Mouse (Mus musculus) 3T3-L1 (cell line): ENCODE results near the gene Slc39a1.

Experiments used
- DNase-seq: peaks from one replicate; pipeline ENCODE4 v3.0.0-alpha.2; 2015; ENCODE audit warnings: low read depth, low spot score

Gene Slc39a1

DNA sequence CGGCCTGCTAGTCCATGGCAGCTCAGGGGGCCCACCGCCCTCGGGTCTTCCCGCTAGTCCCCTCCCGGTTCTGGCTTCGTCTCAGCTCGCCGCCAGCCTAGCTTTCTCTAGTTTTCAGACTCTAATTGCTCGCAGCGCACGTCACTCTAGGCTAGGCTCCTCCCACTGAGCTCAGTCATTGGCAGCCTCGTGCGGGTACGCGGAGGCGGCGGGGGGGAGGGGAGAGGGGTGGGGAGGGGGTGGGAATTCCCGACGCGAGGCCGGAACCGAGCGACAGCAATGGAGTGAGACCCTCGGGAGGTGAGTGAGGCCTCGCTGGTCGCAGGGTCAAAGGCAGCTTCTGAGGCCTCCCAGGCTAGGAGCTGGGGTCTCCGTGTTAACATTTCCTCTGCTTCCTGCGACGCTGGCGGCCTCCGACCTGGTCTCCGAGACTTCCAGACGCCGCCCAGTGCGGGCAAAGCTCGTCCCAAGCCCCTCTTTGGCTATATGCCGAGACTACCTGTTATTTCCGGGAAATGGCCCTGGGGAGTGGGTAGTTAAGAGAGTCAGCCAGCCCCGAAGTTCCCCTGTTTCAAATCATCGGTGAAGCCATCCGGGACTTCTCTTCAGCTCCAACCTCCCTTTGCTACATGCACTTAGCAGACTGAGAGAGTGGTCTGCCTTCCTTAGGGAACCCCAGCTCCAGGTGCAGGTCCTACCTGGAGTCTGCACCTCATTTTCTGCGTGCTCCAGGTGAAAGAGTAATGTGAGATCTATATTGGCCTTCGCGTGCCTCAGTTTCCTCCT is at the start of gene Slc39a1:
Gene Slc39a1 (plus strand): TSS at position 213 of the 786 bp plus-strand sequence.
- DNase-seq = peak; percentile 95

DNA sequence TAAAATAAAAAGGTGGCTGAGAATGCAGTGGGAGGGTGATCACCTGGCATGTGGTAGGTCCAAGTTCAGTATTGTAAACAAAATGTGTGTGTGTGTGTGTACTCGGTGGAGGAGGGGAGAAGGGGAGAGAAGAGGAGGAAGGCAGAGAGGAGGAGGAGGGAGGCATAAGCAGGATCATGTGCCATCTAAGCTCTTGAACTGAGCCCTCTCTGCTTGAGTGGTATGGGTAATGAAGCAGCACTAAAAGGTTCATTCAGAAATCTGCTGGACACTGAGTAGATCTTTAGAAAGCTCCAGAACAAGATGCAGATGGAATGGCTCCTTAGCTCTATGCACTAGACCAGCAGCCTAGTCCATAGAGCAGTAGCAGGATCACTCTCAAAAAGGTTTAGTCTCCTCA is 45.1 kb upstream of the Slc39a1 start:
- no peak for DNase-seq

DNA sequence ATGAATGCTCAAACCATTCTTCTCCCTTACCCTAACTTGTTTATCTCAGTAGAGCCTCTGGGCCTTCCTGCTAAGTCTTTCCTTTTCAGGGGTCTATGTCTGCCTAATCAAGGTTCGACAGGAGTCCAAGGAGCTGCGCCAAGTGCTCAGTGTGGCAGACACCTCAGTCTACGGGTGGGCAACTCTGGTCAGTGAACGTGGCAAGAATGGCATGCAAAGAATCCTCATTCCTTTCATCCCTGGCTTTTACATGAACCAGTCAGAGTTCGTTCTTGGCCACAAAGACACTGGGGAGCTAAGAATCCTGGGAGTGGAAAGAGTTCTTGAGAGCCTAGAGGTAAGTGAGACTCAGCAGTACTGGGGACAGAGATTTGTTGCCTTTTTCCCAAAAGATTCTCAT is 44.4 kb upstream of the Slc39a1 start:
- no peak for DNase-seq

DNA sequence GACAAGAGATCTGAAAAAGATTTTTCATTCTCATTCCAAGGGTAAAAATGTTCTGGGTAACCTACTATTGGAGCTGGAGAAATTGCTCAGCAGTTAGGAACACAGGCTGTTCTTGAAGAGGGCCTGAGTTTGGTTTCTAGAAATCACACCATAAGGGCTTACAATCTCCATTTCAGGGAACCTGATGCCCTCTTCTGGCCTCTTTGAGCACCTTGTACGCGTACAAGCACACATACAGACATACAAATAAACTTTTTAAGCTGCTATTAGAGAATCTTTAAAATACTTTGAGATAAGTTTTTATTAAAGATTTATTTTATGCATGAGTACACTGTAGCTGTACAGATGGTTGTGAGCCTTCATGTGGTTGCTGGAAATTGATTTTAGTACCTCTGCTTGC is 43.4 kb upstream of the Slc39a1 start:
- no peak for DNase-seq

DNA sequence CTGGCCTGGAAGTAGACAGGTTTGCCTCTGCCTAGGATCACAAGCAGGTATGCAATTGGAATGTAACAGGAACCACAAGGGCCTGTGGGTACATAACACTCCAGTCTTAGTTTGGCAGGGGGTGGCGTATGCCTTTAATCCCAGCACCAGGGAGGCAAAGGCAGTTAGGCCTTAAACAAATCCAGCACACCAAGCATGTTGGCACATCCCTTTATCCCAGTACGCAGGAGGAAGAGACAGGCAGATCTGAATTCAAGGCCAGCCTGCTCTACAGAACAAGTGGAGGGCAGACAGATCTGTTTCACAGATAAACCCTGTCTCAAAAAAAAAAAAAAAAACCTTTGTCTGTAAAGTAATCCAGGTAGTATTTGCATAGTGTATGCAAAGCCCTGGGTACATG is 39.3 kb upstream of the Slc39a1 start:
- DNase-seq = no peak

DNA sequence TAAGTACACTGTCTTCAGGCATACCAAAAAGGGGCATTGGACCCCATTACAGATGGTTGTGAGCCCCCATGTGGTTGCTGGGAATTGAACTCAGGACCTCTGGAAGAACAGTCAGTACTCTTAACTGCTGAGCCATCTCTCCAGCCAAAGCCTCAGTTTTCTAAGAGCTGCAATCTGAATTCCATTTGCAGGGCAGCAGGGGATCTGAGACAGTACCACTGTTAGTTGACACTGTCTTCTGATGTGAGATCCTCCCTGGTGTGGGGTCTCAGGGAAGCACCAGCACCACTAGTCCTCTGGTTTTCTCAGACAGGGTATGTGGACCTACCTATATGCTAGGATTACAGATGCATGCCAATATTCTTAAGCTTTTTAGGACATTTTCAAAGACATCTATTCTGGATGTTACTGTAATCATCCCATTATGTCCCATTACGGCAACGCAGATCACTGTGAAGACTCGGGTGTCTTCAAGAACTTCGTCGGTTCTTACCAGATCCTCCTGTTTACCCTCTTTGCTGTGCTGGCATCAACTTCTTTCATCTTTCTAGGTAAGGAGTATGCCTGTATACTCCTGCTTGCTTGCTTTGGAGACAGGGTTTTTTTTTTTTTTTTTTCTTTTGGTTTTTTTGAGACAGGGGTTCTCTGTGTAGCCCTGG is 37.9 kb upstream of the Slc39a1 start:
- no peak for DNase-seq

DNA sequence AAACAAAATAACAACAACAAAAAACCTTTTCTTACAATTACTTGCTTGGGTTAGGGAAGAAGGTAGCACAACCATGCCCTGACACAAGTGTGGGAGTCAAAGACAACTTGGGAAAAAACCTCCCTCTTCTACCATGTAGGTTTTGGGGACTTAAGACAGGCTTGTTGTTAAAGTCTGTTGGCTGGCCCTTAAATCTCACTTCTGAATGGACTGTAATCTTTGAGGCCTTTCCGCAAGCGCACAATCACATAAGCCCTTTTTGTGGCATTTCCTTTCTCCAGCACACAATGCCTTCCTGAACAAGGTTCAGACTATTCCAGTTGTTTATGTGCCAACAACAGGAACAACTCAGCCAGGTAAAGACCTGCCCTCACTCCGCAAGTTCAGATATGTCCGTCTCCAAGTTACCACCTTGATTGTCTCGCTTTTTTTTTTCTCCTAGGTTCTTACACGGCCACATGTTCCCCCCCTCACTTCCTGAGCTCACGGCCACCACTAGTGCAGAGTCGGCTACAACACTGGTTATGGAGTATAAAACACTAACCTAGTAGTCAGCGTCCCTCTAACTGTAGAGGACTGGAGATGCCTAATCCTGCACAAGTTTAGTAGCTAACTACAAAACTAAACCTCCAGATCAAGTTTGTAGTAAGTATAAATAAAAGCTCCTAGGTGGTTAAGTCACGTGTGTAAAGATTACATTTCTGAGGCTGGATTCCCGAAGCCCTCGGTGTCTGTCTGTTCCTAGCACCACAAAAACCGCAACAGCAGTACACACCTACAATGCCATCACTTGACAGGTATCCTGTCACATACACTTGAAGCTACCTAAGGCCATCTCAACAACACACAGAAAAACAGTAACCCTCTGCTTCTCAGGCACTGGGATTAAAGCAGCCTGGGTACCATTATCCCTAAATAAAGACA is 36.2 kb upstream of the Slc39a1 start:
- no peak for DNase-seq

DNA sequence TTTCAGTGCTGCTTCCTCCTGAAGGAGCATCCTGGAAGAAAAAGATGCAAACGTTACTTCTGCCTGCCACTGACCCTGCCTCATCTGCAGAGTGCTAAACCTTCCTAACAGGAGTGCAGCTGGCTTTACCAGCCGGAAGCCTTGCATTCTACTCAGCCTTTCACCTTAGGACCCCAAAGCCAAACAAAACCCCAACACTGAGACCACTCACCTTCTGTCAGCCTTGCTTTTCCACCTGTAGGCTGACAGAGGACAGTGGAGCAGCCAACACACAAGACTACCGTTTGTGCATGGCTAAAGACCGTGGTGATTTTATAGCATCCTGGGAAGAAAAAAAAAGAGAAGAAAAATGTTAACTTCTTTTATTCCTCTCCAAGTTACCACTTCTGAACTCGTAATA is 35.2 kb upstream of the Slc39a1 start:
- no peak for DNase-seq

DNA sequence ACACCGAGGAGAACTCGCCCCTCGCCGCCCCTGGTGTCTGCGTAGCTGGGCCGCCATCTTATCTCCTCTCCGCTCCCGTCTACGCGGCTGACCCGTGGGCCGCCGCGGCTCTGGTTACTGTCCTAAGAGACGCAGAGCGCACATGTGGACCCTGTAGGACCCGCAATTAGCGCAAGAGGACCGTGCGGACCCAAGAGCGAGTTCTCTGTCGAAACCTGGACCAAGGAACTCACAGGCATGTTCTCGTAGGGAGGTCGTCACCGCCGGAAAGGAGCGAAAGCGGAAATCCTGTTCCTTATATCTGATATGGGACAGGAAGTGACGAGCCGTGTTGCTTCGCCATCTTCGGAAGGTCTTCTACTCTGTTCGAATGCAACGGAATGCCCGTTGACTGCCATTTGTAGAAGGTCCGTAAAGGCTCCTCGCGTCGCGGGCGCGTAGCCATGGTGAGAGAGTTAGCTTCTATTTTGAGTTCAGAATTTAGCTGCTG is 34.5 kb upstream of the Slc39a1 start, which contains the start of the genes Rps27 and Rab13:
Gene Rps27 (minus strand): TSS at position 275 of the 490 bp plus-strand sequence.
Gene Rab13 (plus strand): TSS at position 319 of the 490 bp plus-strand sequence.
- DNase-seq = peak; percentile 98

DNA sequence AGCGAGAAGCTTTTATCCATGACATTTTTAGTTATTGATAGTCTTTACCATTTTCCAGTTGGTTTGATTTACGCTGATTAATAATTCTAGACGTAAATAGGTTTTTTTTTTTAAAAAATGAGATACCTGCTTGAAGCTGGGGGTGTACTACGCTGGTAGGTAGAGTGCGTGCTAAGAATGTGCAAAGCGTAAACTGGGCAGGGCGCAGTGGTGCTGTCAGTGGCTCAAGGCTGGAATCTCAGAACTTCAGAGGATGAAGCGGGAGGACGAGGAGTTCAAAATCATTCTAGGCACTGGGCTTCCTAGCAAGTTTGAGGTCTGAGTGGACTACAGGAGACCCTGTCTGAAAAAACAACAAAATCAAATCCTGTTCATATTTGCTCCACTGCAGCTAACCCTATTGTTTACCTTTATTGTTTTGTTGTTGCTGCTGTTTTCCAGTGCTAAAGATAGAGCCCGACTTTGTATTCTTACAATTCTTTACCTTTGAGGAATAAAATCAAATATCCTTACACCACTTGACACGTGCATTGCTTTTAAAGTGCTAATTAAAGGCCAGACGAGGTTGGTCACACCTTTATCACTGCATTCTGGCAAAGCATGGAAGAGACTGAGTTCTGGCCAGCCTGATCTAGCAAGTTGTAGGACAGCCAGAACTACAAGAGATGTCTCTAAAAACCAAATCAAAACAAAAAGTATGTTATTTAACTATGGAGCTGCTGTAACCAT is 33.9 kb upstream of the Slc39a1 start:
- no peak for DNase-seq

DNA sequence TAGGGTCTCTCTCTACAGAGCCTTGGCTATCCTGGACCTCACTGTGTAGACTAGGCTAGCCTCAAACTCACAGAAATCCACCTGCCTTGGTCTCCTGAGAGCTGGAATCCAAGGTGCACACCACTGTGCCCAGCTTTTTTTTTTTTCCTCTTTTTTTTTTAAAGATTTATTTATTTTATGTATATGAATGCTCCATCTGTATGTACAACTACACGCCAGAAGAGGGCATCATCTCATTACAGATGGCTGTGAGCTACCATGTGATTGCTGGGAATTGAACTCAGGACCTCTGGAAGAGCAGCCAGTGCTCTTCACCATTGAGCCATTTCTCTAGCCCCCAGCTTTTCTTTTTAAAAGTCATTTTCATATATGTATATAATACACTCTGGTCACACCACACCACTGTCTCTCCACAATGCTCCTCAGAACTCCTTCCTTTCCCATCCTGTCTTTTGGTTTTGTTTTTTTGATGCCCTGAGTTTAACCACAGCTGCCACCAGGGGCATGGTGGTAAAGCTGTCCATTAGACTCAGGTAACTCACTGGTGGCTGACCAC is 32.1 kb upstream of the Slc39a1 start:
- DNase-seq = peak; percentile 62

DNA sequence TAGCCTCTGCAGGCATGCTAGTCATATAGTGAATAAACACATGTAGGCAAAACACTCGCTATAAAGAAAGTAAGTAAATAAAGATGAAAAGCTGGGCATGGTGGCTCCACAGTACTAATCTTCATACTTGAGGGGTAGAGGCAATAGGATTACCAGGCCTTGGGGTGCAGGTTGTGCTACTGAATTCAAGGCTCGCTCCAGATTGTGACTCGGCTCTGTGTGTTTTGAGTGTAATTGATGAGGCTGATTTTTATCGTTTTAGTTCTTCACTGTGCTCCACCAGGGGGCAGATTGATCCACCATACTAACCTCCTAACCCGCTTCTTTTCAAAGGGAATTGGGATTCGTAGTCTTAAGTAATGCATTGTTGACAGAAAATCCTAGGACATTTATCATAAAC is 27.9 kb upstream of the Slc39a1 start:
- peak; percentile 83 for DNase-seq

DNA sequence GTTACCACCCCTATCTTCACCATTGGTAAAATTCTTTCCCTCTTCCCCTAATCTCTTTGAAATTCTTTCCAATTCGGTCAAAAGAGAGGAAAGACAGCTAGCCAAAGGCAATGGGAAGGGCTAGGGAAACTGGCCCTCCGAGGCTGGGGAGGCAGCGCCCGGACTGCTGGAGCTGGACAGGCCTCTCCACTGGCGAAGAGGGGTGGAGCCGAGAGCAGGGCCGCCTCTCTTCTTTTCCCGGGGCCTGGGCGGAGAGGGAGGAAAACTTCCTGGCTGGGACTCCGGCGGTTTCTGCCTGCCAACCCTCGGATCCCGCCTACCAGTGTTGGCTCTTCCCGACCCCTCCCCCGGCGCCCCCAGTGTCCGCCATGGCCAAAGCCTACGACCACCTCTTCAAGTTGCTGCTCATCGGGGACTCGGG is 27.4 kb upstream of the Slc39a1 start:
- peak; percentile 87 for DNase-seq

DNA sequence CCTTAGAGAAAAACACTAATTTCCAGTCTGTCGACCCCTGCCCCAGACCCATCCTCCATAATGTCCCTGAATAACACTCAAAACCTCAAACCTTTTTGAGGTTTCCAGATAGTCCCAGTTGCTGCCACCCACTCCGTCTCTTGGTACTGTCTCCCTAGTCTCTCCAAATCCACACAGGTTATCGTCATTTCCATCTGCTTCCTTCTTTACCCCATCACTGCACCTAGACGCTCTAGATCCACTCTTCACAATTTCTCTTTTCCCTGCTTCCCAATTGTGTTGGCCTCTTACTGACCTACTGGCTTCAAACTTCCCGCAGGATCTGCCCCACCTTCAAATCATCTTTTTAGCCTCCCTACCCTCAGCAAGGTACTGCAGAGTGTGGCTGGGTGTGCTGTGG is 26.8 kb upstream of the Slc39a1 start:
- DNase-seq = no peak

DNA sequence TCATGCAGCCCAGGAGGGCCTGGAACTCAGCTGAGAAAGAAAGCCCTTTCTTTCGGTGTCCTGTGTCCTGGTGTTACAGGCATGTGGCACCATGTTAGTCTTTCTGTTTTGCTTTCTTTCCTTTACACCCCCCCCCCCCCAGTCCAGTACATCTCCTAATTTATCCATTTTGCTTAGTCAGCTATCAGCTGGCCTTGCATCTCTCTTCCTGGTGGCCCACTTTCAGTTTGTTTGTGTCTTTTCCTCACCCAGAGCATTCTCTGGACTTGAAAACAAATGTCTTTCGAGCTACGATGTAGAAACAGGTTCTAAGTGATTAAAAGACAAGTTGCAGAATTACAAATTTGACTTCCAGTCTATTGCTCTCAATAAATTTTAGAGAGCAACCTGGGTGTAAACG is 25.5 kb upstream of the Slc39a1 start:
- DNase-seq = no peak

DNA sequence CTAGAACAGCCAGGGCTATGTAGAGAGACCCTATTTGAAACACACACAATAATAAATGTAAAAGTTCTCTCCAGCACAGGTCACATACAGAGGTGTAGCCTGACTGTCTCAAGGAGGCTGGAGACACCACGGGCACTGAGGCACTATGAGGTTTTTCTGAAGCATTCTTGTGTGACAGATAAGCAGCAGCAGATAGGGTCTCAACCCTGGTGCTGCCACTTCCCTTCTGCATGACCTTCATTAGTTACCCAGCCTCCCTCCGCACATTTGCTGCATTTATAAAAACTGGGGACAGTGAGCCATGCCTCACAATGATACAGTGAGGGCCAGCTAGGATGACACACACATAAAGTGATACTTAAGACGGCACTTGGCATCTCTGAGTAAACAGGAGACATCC is 25.0 kb upstream of the Slc39a1 start:
- DNase-seq = no peak

DNA sequence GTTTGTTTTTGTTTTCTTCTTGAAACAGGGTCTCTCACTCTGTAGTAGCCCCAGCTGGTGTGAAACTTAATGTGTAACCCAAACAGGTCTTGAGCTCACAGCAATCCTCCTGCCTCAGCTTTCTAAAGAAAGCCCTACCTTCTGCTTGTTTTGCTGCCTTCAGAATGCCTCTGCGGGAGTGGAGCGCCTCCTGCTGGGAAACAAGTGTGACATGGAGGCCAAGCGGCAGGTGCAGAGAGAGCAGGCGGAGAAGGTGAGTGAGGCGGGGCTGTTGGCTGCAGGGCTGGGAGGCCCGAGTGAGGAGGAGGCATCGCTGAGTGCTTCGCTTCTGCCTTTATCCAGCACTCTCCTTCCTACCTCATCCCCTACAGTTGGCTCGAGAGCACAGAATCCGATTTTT is 23.6 kb upstream of the Slc39a1 start:
- DNase-seq = no peak

DNA sequence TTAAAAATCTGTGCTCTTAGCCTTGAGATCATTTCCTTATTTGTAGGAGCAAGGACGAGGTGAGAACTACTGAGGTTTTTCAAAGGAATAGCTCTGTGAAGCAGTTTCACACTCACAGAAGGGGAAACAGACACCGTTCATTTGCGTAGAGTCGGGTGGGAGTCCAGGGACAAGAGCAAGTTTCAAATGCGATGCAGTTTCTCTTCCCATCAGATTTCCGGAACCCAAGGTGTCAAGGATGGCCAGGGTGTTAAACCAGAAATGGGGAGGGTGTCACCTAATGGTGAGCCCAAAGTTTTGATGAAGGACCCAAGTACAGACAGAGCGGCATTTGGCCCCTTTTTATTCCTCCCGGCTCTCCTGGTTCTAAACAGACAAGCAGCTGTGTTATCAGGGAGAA is 16.9 kb upstream of the Slc39a1 start:
- no peak for DNase-seq

DNA sequence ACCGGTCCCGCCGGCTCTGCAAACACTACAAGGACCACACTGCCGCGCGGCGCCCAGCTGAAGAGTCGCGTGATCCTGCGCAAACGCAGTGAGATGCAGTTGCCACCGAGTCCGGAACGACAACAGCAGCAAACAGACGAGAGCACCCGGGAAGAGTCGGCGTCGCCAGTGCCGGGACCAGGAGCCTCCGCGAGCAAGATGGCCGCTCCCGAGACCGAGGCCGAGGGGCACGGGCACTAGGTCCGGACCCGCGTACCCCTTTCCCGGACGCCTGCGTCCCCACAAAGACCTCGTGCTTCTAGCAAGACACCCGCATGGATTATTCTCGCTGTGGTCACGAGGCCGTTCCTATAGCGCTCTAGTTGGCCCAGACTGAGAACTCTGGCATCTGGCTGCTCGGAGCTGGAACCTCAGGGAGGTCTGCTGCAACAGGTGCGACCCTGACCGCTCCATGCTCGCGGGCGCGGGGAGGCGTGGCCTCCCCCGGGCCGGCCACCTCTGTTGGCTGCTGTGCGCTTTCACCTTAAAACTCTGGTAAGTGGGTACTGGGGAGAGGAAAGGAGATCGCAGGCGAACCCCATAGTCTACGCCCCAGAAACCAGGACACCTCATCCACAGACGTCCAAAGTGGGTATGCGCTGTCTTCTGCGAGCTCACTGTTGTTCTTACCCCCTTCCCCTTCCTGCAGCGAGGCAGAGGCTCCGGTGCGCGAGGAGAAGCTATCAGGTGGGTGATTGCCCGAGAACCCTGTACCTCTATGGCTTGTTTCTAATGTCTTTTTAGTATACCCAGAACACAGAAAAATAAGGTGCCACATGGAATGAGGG is 16.3 kb upstream of the Slc39a1 start, which contains the start of gene Jtb:
Gene Jtb (plus strand): TSS at position 91 of the 827 bp plus-strand sequence.
- peak; percentile 95 for DNase-seq

DNA sequence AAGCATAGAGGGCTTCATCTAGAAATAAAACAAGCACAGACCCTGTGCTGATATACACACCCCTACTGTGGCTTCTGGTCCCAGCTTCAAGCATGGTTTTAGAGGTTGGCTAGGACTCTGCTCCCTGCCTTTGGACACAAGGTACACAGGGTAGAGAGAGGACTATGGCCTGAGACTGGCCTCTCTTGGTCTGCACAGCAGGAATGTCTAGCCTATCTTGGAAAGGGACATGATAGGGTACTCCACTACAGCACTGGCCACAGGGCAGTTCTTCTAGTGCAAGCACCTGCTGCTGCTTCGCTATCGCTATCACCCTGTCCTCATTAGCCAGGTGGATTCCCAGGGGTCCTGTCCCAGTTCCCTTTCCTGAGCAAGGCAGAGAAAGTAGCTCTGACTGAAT is 6.7 kb upstream of the Slc39a1 start:
- DNase-seq = no peak
